Mouse (Mus musculus) limb, embryonic 13.5 days (tissue): ENCODE data around the gene Fkbp7. TPM values are rescaled to one million over a fixed set of nuclear protein-coding genes. Genes with fewer than 3 reads are reported as not detected.
"Not testable (repeated sequence)": the region's sequence is repeated elsewhere in the genome, so short reads cannot be mapped to it uniquely, and the experiment has no call there.

Experiments
- ATAC-seq: fragments of 200-750 bp; cut with Nextera tagmentation; 2 replicates; pipeline ENCODE4 v1.8.0; 2017; ENCODE audit warnings: low read depth, moderate number of reproducible peaks, moderate TSS enrichment; ENCODE audit not compliant: low FRiP score
- H3K27ac ChIP-seq: fragments of 300-500 bp; sonication (generic); 2 replicates; pipeline ENCODE4 v1.5.1; 2015; ENCODE audit warnings: inconsistent platforms, mild to moderate bottlenecking, moderate library complexity
- H3K27me3 ChIP-seq: fragments of 300-500 bp; sonication (generic); 2 replicates; pipeline ENCODE4 v1.6.1; 2015; ENCODE audit warnings: mild to moderate bottlenecking, inconsistent platforms
- H3K36me3 ChIP-seq: fragments of 300-500 bp; sonication (generic); 2 replicates; pipeline ENCODE4 v1.6.1; 2015; ENCODE audit warnings: inconsistent platforms, mild to moderate bottlenecking, moderate library complexity
- H3K4me1 ChIP-seq: fragments of 300-500 bp; sonication (generic); 2 replicates; pipeline ENCODE4 v1.6.1; 2015; ENCODE audit warnings: inconsistent platforms
- H3K4me2 ChIP-seq: fragments of 300-500 bp; sonication (generic); replicated peaks from 2 replicates; pipeline ENCODE4 v1.6.1; 2015; ENCODE audit warnings: inconsistent platforms, mild to moderate bottlenecking, moderate library complexity
- H3K4me3 ChIP-seq: fragments of 300-500 bp; sonication (generic); 2 replicates; pipeline ENCODE4 v1.5.1; 2015; ENCODE audit warnings: moderate library complexity, mild to moderate bottlenecking, inconsistent platforms
- H3K9ac ChIP-seq: fragments of 300-500 bp; sonication (generic); 2 replicates; pipeline ENCODE4 v1.6.1; 2015; ENCODE audit warnings: mild to moderate bottlenecking, inconsistent platforms
- H3K9me3 ChIP-seq: fragments of 300-500 bp; sonication (generic); 2 replicates; pipeline ENCODE4 v1.6.1; 2016; ENCODE audit warnings: inconsistent platforms
- WGBS: fragments of 180-500 bp; shearing (Covaris S2); methylation state at CpG from one replicate; pipeline ENCODE4 v1.1.7; 2015; 5-methylcytosine and 5-hydroxymethylcytosine counted together
- polyA plus RNA-seq: library from polyadenylated mRNA; unstranded; fragments of >200 nt; fragmentation: Nextera tagmentation; extraction: Ambion mirVana; gene quantifications from 2 replicates; pipeline ENCODE4 v1.2.1, GENCODE M21; 2015

Gene Fkbp7
- polyA plus RNA-seq, 1 experiment from 2014 or later = 103 TPM

- H3K27me3 ChIP-seq, ATAC-seq, H3K9ac ChIP-seq, H3K27ac ChIP-seq, H3K4me3 ChIP-seq, H3K4me1 ChIP-seq, H3K4me2 ChIP-seq: not testable (repeated sequence)
- Histone ChIP-seq H3K36me3 (peaks cover 48% of the 10 kb centered on the region), H3K9me3 (peaks cover 12% of the 10 kb centered on the region; the same call in 1 of the 2 replicates)
- 96% methylated on average over 2 of the region's 2 CpGs for WGBS
These were observed 50.6 kb downstream of the Fkbp7 start for GRCm38 (mm10) chr2:76622316-76622715.

GRCm38 (mm10) chr2:76621724-76622123 is 51.2 kb downstream of the Fkbp7 start:
- H3K27me3 ChIP-seq = no peaks in the 10 kb centered on the region
- no peak overlapping the region for H3K4me3 ChIP-seq
- H3K27ac ChIP-seq = no peak overlapping the region
- H3K9me3 ChIP-seq = peaks cover 11% of the 10 kb centered on the region; the same call in 1 of the 2 replicates
- ATAC-seq = no peak
- H3K9ac ChIP-seq = no peak overlapping the region
- no peaks in the 10 kb centered on the region for H3K4me1 ChIP-seq
- H3K36me3 ChIP-seq = peaks cover 42% of the 10 kb centered on the region
- 63% methylated on average over 1 of the region's 1 CpGs for WGBS
- no peak overlapping the region for H3K4me2 ChIP-seq

- H3K27ac ChIP-seq = no peak overlapping the region
- no peak overlapping the region for H3K4me2 ChIP-seq
- H3K36me3 ChIP-seq = peaks cover 27% of the 10 kb centered on the region
- no peak overlapping the region for H3K4me3 ChIP-seq
- H3K9ac ChIP-seq = no peak overlapping the region
- ATAC-seq = no peak
- H3K27me3 ChIP-seq = no peaks in the 10 kb centered on the region
- 78% methylated on average over 5 of the region's 5 CpGs for WGBS
- no peaks in the 10 kb centered on the region for H3K4me1 ChIP-seq
- H3K9me3 ChIP-seq = no peaks in the 10 kb centered on the region
These were observed 52.7 kb downstream of the Fkbp7 start for GRCm38 (mm10) chr2:76620188-76620587.

GRCm38 (mm10) chr2:76618078-76618477 is 54.8 kb downstream of the Fkbp7 start:
- no peak overlapping the region for H3K4me2 ChIP-seq
- ATAC-seq = no peak
- H3K4me3 ChIP-seq = no peak overlapping the region
- H3K36me3 ChIP-seq = peaks cover 8% of the 10 kb centered on the region
- no peaks in the 10 kb centered on the region for H3K4me1 ChIP-seq
- no peaks in the 10 kb centered on the region for H3K27me3 ChIP-seq
- no peak overlapping the region for H3K27ac ChIP-seq
- no peak overlapping the region for H3K9ac ChIP-seq
- 46% methylated on average over 1 of the region's 1 CpGs for WGBS
- H3K9me3 ChIP-seq = no peaks in the 10 kb centered on the region

Other genes with a start within 250 kb of the Fkbp7 start
- 73.4 and 80.7 TPM in 2 replicates for gene Prkra, start 25.1 kb downstream of the Fkbp7 start, polyA plus RNA-seq
- 0.59 and 0.69 TPM in 2 replicates for gene Pjvk, start 24.6 kb downstream of the Fkbp7 start, polyA plus RNA-seq
- 9.6 and 11.7 TPM in 2 replicates for gene Plekha3, start 2.2 kb upstream of the Fkbp7 start, polyA plus RNA-seq